Mouse (Mus musculus) left cerebral cortex, adult 8-10 months (tissue): Measurements from ENCODE around the gene Armc2. TPM values are rescaled to one million over a fixed set of nuclear protein-coding genes. Genes with fewer than 3 reads are reported as not detected.
"Not testable (repeated sequence)": the region's sequence is repeated elsewhere in the genome, so short reads cannot be mapped to it uniquely, and the experiment has no call there.

Source experiments
- DNase-seq, 2 experiments: peaks; one replicate each; pipeline ENCODE4 v3.0.0; 2022; ENCODE audit warnings: low spot score in 2 of 2
- total RNA-seq, 4 experiments: library from RNA; stranded (reverse); gene quantifications; 2 replicates each; pipeline ENCODE4 v1.2.4; 2022

The Armc2 gene
- total RNA-seq, 4 experiments from 2014 or later = 10.5 to 15.0 (median 12.5) TPM

DNA sequence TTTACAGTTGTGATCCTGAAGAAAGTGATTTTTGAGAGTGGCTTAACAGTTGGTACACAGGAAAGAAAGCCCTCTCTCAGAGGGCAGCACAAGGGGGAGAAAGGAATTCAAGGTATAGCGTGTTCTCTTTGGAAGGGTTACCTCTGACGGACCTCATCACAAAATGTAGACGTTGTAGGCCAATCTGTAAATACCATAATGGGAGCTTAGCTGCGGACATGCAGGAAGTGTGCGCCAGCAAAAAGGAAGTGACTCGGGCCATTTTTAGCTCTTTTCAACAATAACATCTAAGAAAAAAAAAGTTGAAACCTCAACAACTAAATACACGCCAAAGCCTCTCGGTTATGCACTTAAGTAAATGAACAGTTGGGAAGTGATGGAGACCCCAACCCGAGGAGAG is 45.6 kb downstream of the Armc2 start:
- DNase-seq = no peak

DNA sequence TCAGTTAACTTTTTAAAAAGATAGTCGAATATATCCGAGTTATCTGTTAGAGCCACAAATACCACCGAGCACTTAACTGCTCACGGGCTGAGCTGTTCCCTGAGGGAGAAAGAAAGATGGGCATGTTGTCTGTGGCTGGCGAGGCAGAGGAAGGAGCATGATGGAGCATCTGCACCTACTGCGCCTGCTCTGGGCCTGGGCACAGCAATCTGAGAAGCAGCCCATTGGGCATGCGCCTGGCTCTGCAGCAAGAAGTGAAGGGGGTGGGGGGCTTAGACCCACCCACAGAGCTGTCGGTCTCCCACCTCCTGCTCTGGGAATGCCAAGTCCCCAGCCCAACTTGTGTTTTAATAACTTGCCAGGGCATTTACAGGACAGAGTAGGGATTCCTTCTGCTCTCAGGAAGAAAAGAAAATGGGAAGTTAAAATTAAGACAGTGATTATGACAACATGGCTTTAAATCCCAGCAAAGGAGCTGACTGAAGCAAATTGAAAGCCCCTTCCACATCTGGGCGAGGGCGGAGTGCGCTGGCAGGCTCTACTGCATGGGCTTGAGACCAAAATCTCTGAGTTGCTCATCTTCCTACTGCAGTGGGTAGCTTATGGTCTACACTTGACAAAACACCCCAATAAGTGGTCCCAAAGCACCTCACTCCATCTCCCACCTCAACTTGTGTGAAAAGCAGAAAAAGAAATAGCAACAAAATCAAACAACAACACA is 50.2 kb downstream of the Armc2 start:
- no peak for DNase-seq

DNA sequence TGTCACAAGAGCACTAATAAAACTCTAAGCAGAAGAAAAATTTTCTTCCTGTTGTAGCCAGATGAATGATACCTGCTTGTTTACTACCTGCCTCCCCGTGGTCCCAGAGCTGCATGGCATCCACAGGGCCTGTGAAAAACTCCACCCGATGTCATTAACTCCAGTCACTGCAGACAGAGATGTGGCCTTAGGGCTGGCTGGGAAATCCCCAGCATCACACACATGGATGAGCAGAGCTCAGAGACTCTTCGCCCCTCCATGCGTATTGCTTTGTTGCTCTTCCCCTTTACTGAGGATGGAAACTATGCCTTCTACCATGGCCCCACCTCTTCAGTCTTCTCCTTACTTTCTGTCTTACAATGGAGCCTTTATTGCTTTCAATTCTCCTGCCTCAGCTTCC is 55.5 kb downstream of the Armc2 start:
- no peak for DNase-seq

DNA sequence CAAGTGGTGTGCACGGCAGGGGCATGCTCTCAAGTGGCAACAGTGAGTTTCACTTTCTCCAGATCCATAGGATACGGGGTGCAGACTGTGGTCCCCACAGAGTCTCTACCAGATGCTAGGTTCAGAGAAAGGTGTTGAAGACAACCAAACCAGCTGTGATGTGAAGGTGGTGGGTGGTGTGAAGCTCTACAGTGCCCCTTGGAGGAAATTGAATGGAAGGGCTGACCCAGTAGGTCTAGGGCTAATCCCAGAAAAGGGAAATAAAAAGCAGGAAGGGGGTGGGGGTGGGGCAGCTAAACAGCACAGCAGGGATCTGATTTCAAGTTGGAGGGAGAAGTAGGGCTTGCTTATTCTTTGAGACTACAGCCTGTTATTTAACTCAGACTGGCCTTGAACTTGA is 58.4 kb downstream of the Armc2 start:
- no peak for DNase-seq

DNA sequence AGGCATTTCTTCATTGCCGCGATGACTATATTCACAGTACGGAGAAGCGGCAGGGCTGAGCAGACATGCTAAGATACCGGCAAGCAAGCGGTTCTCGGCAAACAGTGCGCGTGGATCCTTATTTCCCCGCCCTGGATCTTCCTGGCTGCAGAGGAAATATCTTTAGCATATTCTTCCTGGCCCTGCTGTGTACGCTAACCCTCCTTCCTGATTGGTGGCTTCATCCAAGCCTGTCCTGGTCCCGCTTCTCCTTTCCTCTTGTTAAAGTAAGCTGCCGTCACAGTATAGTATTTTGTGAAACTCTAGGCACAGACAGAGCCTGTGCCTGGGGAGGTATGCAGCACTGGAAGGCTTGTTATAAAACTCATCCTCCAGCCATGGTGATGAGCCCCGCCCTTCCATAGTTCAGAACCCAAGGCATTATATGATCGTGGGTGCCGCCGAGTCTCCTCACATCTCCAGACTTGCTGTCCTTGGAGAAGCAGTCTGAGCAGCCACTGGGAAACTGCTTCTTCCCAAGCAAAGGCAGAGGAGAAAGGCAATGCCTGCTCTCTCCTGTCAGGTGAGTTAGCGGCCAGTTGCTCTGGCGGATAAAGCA is 59.5 kb downstream of the Armc2 start:
- no peak for DNase-seq

DNA sequence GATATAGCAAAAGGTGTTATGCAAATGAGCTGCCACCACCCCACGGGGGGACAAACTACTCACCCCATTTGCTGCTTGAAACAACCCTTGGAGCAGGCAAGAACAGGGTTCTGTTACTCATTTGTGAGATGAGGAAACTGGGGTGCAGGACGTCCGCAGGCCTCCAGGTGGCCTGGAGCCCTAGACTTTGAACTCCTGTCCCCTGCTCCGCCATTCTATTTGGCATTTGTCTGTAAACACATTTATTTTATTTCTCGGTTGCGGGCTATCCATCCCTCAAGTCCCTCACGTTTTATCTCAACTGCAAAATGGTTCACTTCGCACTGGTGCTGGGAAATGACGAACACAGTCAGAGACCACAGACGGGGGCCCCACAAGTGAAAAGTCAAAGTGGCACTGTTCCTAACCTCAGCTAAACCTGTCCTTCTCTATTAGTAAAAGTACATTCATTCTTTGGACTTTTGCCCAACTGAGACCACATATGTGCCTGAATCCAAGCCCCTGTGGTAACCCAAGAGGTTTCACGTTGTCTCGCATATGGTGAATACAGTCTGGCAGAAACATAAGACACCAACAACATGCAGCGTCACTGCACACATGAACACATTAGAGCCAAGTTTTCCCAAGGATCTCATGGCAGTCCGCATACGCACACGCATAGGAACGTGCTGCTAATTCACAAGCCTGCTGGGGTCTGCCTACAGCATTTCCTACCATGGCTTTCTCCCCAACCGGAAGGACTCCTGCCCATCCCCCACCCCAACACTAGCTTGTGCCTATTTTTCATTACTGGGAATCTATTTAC is 60.6 kb downstream of the Armc2 start:
- DNase-seq = no peak

DNA sequence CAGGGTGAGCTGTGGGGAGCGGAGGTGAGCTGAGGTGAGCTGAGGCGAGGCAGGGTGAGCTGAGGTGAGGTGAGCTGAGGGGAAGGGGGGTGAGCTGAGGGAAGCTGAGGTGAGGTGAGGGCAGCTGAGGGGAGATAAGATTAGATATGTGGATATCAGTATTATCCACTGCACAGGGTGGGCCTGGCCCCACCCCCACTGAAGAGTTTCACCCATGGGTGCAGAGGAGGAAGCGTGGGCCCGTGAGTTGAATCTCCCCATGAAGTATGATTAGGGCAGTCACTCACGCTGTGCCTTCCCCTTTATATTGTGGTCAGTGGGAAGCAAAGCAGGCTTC is 64.7 kb downstream of the Armc2 start:
- DNase-seq = no peak

DNA sequence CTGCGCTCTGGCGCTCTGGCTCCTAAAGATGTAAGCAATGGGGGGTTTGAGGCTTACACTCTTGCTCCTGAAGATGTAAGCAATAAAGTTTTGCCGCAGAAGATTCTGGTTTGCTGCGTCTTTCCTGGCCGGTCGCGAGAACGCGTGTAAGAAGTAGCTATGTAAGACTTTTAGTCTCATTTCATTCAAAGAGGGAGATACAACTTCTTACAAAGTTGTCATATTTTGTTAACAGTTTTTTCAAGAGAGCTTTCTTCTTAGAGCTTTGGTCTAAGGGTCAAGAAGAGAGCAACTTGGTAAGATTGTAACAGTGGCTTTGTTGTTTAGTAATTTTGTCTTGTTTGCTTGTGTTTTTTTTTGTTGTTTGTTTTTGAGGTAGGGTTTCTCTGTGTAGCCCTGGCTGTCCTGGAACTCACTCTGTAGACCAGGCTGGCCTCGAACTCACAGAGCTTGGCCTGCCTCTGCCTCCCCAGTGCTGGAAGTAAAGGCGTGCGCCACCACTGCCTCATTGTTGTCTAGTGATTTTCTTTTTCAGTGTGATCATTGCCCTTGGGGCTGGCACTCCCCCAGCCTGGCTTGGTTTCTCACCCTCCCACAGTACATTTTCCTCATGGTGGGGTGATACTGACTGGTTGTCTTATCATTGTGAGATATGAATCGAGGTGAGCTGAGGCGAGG is 65.3 kb downstream of the Armc2 start:
- DNase-seq = no peak

DNA sequence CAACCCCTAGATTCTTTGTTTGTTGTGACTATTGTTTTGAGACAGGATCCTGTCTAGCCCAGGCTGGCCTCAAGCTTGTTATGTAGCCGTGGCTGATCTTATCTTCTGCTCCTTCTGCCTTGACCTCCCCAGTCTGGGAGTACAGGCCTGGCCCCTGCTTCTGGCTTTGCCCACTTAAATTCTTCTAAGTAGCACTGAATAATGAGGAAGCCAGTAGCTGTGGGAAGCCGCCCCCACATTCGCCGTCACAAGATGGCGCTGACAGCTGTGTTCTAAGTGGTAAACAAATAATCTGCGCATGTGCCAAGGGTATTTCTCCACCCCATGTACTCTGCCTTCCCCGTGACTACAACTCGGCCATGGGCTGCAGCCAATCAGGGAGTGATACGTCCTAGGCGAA is 65.9 kb downstream of the Armc2 start:
- DNase-seq = not testable (repeated sequence)

DNA sequence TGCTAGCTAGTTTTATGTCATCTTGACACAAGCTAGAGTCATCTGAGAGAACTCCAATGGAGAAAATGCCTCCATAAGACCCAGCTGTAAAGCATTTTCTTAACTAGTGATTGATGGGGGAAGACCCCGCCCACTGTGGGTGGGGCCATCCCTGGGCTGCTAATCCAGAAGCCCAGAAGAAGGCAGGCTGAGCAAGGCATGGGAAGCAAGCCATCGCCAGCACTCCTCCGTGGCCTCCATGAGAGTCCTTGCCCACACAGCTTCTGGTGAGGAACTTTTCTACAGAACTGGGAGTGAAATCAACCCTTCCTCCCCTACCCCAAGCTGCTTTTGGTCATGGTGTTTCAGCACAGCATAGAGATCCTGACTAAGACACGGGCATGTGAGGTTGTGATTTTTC is 79.2 kb downstream of the Armc2 start:
- peak in 1 of 2 experiments; percentile 53 for DNase-seq

DNA sequence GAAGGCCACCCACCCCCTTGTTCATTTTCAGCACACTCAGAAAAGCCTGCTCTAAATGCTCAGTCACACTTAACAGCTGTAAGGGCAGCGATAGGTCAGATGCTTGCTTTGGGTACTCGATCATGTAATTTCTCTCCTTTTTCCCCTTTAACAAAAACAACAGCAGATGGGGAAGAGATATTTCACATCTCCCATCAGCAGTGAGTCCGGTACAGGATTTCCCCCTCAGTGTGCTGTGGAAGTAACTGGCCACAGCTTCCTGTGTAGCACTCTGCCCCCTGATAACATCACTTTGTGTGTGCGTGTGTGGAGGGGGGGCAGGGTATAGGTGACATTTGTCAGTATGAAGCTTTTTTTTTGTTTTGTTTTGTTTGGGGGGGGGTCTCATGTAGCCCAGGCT is 81.1 kb downstream of the Armc2 start:
- no peak for DNase-seq

DNA sequence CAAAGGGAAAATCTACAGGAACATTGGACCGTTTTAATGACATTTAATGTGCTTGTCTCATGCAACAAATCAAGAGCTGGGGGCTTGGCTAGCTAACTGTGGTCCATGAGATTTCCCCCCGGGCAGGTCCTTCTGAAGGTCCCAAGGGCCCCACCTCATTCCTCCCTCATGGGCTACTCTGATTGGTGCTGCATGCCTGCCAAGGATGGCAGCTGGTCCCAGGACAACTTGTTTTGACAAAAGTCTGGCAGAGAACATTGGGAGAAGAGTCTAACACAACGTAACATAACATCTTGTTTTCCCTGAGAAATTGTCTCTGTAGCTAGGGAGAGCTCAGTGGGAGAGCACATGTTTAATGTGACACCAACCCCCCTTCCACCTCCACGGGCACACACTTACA is 82.1 kb downstream of the Armc2 start:
- DNase-seq = no peak

DNA sequence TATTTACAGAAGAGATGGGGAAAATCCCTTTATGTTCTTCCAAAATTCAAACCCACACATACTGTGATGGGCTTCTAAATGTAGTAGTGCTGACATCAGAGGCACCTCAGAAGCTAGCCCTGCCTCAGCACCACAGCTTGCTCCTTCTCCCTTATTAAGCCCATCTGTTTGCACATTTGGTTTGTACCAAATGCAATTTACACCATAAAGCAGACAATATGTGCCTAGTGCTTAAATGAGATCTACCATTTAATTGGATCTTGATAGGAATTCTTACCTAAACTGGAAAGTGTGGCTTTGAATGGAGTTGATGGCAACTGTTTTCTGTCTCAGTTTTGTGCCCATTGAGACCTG is 82.8 kb downstream of the Armc2 start:
- peak in 1 of 2 experiments; percentile 77 for DNase-seq

DNA sequence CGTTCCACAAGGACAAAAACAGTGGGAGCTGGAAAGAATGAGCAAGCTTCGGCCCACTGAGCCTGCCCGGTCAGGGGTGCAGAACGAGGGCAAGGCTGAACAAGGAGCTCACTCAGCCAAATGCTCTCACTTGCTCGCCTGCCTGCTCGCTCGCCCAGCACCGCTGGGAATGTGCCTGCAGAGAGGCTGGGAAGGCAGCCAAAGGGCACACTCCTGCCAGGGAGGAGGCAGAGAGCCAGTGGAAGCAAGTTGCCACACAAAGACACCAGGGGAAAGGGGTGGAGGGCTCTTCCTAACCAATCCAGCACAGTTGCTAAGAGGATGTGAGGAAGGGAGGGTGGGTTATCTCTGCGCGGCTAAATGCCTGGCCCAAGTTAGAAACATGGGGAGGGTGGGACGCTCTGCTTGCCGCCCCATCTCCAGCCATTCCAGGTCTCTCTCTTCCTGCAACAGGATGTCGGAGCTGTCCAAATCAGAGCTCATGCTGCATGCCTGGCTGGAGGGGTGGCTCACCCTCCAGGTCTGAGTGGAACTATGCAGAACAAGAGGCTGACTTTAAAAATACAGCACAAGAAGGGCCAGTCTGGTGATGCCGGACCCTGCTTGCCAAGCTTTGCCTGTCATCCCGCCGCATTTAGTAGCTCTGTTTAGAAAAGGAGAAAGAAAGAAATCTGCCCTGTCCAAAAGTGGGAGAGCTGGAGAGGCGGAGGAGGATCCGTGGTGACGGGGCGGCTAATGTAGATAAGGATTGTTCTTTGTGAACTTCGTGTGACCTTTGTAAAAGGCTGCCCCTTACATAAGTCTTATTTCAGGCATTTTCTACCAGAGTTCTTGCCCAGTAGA is 83.4 kb downstream of the Armc2 start:
- peak; percentile 64 to 85 for DNase-seq

DNA sequence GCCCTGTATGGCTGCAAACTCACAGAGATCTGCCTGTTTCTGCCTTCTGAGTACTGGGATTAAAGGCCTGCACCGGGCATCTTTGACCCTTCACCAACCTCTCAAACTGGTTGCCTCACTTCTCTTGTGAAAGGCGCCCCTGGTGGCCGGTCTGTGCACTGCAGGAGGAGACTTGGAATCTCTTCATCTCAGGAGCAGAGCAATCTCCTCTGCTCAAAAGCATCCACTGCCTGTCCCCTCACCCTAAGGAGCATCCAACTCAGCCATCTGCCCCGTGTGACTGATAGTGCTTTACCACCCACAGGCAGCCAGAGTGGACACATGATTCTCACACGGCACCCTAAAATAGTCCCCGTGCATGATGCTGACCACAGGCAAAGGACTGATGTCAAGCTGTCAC is 84.7 kb downstream of the Armc2 start:
- peak in 1 of 2 experiments; percentile 50 for DNase-seq

DNA sequence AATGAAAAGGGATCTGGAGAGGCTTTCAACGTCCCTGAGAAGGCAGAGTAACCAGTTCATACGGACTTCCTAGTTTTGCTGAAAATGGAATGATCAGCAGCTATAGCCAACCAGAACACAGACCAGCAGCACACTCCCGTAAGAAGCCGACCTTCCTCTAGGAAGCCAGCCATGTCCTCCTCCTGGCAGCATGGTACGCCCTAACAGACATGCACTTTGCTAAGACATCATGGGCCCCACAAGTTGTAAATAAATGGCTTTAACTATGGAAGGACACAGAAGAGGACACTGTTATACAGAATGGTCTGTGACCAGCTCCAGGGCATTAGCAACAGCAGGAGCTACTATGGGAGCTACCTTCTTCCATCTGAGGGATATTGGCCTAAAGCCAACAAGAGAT is 85.3 kb downstream of the Armc2 start:
- no peak for DNase-seq

DNA sequence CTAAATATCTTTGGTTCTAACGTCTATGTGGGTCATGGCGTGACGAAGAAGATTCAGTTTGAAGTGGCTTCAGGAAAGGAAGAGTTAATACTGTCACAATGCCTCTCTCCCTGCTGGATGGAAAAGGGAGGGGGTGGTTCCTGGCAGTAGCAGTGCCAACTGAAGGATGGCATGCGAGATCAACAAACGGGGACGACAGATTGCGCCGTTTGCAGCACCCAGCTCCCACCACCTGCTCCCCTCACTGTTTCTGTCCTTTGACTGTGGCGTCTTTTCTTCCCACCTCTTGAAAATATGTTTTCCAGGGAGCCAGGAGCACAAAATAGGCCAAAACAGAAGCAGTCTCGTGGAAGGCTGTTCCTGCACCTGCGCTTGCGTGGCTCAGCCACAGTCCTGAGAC is 86.3 kb downstream of the Armc2 start:
- peak; percentile 45 to 89 for DNase-seq

DNA sequence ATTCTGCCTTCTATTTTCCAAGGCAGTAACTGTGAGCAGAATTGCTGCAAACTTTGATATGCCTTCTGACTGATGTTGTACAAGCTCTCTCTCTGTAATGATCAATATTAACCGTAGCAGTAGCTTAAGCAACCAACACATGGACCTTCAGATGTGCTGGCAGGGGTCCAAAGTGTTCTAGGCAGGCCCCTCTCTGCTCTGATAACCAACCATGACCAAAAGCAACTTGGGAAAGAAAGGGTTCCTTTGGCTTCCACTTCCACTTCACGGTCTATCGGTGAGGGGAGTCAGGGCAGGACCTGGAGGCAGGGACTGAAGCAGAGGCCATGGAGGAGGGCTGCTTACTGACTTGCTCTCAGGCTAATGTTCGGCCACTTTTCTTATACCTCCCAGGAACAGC is 87.3 kb downstream of the Armc2 start:
- no peak for DNase-seq

DNA sequence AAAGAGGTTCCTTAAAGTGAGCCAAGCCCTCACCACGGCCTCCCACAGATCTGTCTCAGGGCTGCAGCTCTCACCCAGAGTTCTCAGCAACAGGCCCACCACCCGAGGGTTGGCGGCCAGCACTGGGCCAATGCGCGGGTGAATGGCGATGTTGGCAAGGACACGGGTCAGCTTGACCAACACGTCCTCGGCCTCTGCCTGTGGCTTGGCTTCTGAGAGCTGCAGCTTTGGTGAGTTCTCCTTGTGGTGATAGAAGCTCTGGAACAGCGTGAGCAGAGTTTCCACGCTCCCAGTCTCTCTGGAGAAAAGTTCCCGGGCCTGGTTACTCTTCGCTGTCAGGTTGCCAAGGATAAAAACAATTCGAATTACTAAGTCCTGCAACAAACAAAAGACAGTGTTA is 91.5 kb downstream of the Armc2 start:
- no peak for DNase-seq

DNA sequence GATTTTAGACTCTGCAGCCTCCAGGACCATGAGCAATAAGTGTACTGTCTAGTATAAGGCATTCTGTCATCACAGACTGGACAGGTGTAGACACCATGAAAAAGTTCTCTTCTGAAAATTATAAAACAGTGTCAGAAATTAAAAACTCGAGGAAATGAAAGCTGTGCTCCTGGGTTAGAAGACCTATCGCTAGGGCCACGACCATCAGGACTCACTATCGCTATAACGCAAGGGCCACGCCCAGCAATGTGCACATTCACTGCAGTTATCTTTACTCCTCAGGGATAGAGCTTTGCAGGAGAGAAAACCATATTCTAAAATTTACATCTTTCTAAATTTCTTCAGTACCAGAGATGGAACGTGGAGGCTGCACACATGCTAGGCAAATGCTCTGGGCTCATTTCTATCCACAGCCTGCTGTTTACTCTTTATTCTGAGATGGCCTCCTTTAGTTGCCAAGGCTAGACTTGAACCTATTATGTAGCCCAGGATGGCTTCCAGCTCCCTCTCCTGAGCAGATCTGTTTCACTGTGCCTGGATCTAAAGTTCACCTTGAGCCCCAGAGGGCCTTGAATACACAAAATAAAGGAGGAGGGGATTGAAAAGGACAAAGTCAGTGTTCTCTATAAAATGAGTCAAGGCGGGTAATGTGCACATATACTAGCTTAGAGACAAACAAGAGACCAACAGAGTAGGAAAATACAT is 105.8 kb downstream of the Armc2 start:
- no peak for DNase-seq

DNA sequence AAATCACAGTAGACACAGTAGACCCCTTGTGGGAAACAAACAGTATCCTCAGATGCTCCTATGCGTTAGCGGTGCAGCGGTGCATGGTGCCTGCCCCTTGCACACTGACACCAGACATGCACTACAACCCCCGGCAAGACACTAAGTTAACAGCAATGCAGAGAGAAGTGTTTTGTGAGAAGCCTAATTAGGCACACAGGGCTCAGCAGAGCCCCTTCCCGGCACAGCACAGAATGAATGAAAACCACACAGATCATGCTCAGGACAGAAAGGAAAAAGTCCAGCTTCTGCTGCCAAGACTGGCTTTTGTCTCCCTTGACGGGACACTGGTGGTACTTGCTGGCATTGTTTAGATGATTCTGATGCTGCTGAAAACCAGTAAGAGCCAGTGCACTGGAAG is 109.3 kb downstream of the Armc2 start:
- no peak for DNase-seq
